Mouse (Mus musculus) hindbrain, embryonic 10.5 days (tissue): ENCODE results near the gene Drg1. TPM values are rescaled to one million over a fixed set of nuclear protein-coding genes. Genes with fewer than 3 reads are reported as not detected.

Experiments used
- DNase-seq: peaks from one replicate; pipeline ENCODE4 v3.0.0-alpha.2; 2017; ENCODE audit warnings: low spot score
- H3K27ac ChIP-seq: fragments of 300-500 bp; sonication (generic); 2 replicates; pipeline ENCODE4 v1.5.1; 2016; ENCODE audit warnings: mild to moderate bottlenecking, moderate library complexity
- H3K27me3 ChIP-seq: fragments of 300-500 bp; sonication (generic); 2 replicates; pipeline ENCODE4 v1.6.1; 2016; ENCODE audit warnings: mild to moderate bottlenecking; ENCODE audit not compliant: poor library complexity, insufficient read depth, severe bottlenecking
- H3K36me3 ChIP-seq: fragments of 300-500 bp; sonication (generic); 2 replicates; pipeline ENCODE4 v1.6.1; 2016; ENCODE audit warnings: mild to moderate bottlenecking, moderate library complexity
- H3K4me1 ChIP-seq: fragments of 300-500 bp; sonication (generic); replicated peaks from 2 replicates; pipeline ENCODE4 v1.6.1; 2016; ENCODE audit warnings: mild to moderate bottlenecking
- H3K4me3 ChIP-seq: fragments of 300-500 bp; sonication (generic); 2 replicates; pipeline ENCODE4 v1.5.1; 2016; ENCODE audit warnings: mild to moderate bottlenecking, moderate library complexity
- H3K9me3 ChIP-seq: fragments of 300-500 bp; sonication (generic); 2 replicates; pipeline ENCODE4 v1.6.1; 2016; ENCODE audit warnings: mild to moderate bottlenecking, moderate library complexity
- WGBS: fragments of 180-500 bp; shearing (Covaris S2); methylation state at CpG from one replicate; pipeline ENCODE4 v1.1.7; 2016; 5-methylcytosine and 5-hydroxymethylcytosine counted together
- polyA plus RNA-seq: library from polyadenylated mRNA; unstranded; fragments of >200 nt; fragmentation: Nextera tagmentation; extraction: Ambion mirVana; gene quantifications from 2 replicates; pipeline ENCODE4 v1.2.1, GENCODE M21; 2016

Drg1 gene
- polyA plus RNA-seq, 1 experiment from 2014 or later, result 322 TPM

- Histone ChIP-seq H3K4me1 (peaks cover 39% of the 10 kb centered on the region), H3K9me3 (no peaks in the 10 kb centered on the region), H3K27ac (no peak overlapping the region), H3K4me3 (no peak overlapping the region), H3K36me3 (peaks cover 100% of the 10 kb centered on the region), H3K27me3 (no peaks in the 10 kb centered on the region)
- DNase-seq, result no peak
- 90% methylated on average over 10 of the region's 10 CpGs for WGBS
These were observed 31.9 kb upstream of the Drg1 start for GRCm38 (mm10) chr11:3297871-3298812.

- WGBS, result 80% methylated on average over 5 of the region's 5 CpGs
These were observed 29.8 kb upstream of the Drg1 start for GRCm38 (mm10) chr11:3296056-3296455.

GRCm38 (mm10) chr11:3294641-3295040, 28.4 kb upstream of the Drg1 start:
- Histone ChIP-seq H3K27ac (peak overlapping the region; percentile 100), H3K4me3 (peak overlapping the region; percentile 95), H3K4me1 (peaks cover 52% of the 10 kb centered on the region), H3K27me3 (no peaks in the 10 kb centered on the region), H3K36me3 (peaks cover 85% of the 10 kb centered on the region), H3K9me3 (0 out of 2 replicates have a peak, but pooled peaks cover 3% of the 10 kb centered on the region)
- no peak for DNase-seq
- WGBS, result 89% methylated on average over 2 of the region's 2 CpGs

More at GRCm38 (mm10) chr11:3296056-3296455, 29.8 kb upstream of the Drg1 start:
- no peaks in the 10 kb centered on the region for H3K9me3 ChIP-seq
- no peak for DNase-seq
- peak overlapping the region; percentile 50; the same call in 1 of the 2 replicates for H3K27ac ChIP-seq
- H3K27me3 ChIP-seq, result no peaks in the 10 kb centered on the region
- peaks cover 50% of the 10 kb centered on the region for H3K4me1 ChIP-seq
- H3K36me3 ChIP-seq, result peaks cover 98% of the 10 kb centered on the region
- H3K4me3 ChIP-seq, result peak overlapping the region; percentile 95; the same call in 1 of the 2 replicates

GRCm38 (mm10) chr11:3293361-3293760, 27.1 kb upstream of the Drg1 start:
- Histone ChIP-seq H3K27me3 (no peaks in the 10 kb centered on the region), H3K9me3 (0 out of 2 replicates have a peak, but pooled peaks cover 3% of the 10 kb centered on the region), H3K27ac (peak overlapping the region; percentile 100), H3K4me3 (peak overlapping the region; percentile 95), H3K4me1 (peaks cover 54% of the 10 kb centered on the region), H3K36me3 (peaks cover 72% of the 10 kb centered on the region)
- 21% methylated on average over 4 of the region's 4 CpGs for WGBS
- DNase-seq, result peak; percentile 23

GRCm38 (mm10) chr11:3292711-3293249, 26.6 kb upstream of the Drg1 start:
- peak overlapping the region; percentile 100 for H3K27ac ChIP-seq
- H3K9me3 ChIP-seq, result 0 out of 2 replicates have a peak, but pooled peaks cover 3% of the 10 kb centered on the region
- no peaks in the 10 kb centered on the region for H3K27me3 ChIP-seq
- peak overlapping the region; percentile 95 for H3K4me3 ChIP-seq
- peaks cover 66% of the 10 kb centered on the region for H3K36me3 ChIP-seq
- under 1% methylated on average over 8 of the region's 8 CpGs for WGBS
- peaks cover 59% of the 10 kb centered on the region for H3K4me1 ChIP-seq
- peak; percentile 92 for DNase-seq

- peaks cover 65% of the 10 kb centered on the region for H3K4me1 ChIP-seq
- H3K9me3 ChIP-seq, result 0 out of 2 replicates have a peak, but pooled peaks cover 3% of the 10 kb centered on the region
- peaks cover 59% of the 10 kb centered on the region for H3K36me3 ChIP-seq
- 0% methylated on average over 8 of the region's 8 CpGs for WGBS
- no peaks in the 10 kb centered on the region for H3K27me3 ChIP-seq
- peak; percentile 89 for DNase-seq
- peak overlapping the region; percentile 100 for H3K27ac ChIP-seq
- peak overlapping the region; percentile 95 for H3K4me3 ChIP-seq
These were observed 25.8 kb upstream of the Drg1 start for GRCm38 (mm10) chr11:3292062-3292421.

GRCm38 (mm10) chr11:3291311-3292061, 25.3 kb upstream of the Drg1 start:
- H3K36me3 ChIP-seq, result peaks cover 53% of the 10 kb centered on the region
- peaks cover 60% of the 10 kb centered on the region for H3K4me1 ChIP-seq
- H3K9me3 ChIP-seq, result 0 out of 2 replicates have a peak, but pooled peaks cover 3% of the 10 kb centered on the region
- H3K27ac ChIP-seq, result peak overlapping the region; percentile 100
- no peaks in the 10 kb centered on the region for H3K27me3 ChIP-seq
- DNase-seq, result peak; percentile 57
- WGBS, result 2% methylated on average over 26 of the region's 26 CpGs
- H3K4me3 ChIP-seq, result peak overlapping the region; percentile 95

GRCm38 (mm10) chr11:3290640-3291310, 24.6 kb upstream of the Drg1 start:
- 0 out of 2 replicates have a peak, but pooled peaks cover 3% of the 10 kb centered on the region for H3K9me3 ChIP-seq
- peak overlapping the region; percentile 95 for H3K4me3 ChIP-seq
- H3K36me3 ChIP-seq, result peaks cover 46% of the 10 kb centered on the region
- peak; percentile 61 for DNase-seq
- WGBS, result under 1% methylated on average over 50 of the region's 50 CpGs
- no peaks in the 10 kb centered on the region for H3K27me3 ChIP-seq
- H3K27ac ChIP-seq, result peak overlapping the region; percentile 100
- H3K4me1 ChIP-seq, result peaks cover 53% of the 10 kb centered on the region

GRCm38 (mm10) chr11:3289803-3290639, 23.8 kb upstream of the Drg1 start:
- no peaks in the 10 kb centered on the region for H3K27me3 ChIP-seq
- peak overlapping the region; percentile 95 for H3K4me3 ChIP-seq
- DNase-seq, result peak; percentile 87
- peaks cover 39% of the 10 kb centered on the region for H3K36me3 ChIP-seq
- H3K27ac ChIP-seq, result peak overlapping the region; percentile 100
- H3K9me3 ChIP-seq, result 0 out of 2 replicates have a peak, but pooled peaks cover 3% of the 10 kb centered on the region
- H3K4me1 ChIP-seq, result peaks cover 46% of the 10 kb centered on the region
- under 1% methylated on average over 91 of the region's 92 CpGs for WGBS

GRCm38 (mm10) chr11:3289302-3289802, 23.1 kb upstream of the Drg1 start:
- Histone ChIP-seq H3K27ac (peak overlapping the region; percentile 100), H3K4me3 (peak overlapping the region; percentile 95), H3K36me3 (peaks cover 32% of the 10 kb centered on the region), H3K27me3 (no peaks in the 10 kb centered on the region), H3K4me1 (peaks cover 39% of the 10 kb centered on the region), H3K9me3 (0 out of 2 replicates have a peak, but pooled peaks cover 3% of the 10 kb centered on the region)
- WGBS, result 2% methylated on average over 39 of the region's 40 CpGs
- DNase-seq, result peak; percentile 95
